Mouse (Mus musculus) cerebellum, adult 8-10 months (tissue): ENCODE data around the gene Thsd4.

Source experiments
- DNase-seq: peaks from one replicate; pipeline ENCODE4 v3.0.0; 2022

Gene Thsd4

GRCm38 (mm10) chr9:60516379-60516778 lies 5.5 kb downstream of the Thsd4 start:
- no peak for DNase-seq

DNA sequence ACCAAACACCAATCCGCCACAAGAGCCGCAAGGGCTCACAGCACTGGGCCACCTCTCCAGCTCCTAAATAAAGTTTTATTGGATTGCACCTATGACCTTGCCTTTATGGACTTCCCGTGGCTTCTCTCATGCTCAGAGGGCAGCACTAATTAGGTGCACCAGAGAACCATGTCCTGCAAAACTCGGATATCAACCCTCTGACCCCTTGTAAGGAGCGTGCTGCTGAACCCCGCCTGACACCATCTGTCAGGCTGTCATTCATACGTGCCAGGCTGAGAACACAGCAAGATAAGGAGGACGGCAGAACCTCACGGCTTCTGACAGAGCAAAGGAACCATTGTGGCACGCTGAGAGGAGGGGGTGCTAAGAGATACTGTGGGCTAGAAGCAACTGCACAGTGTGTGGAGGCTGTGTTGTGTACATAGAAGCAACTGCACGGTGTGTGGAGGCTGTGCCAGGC lies 8.5 kb downstream of the Thsd4 start:
- DNase-seq, result no peak

DNA sequence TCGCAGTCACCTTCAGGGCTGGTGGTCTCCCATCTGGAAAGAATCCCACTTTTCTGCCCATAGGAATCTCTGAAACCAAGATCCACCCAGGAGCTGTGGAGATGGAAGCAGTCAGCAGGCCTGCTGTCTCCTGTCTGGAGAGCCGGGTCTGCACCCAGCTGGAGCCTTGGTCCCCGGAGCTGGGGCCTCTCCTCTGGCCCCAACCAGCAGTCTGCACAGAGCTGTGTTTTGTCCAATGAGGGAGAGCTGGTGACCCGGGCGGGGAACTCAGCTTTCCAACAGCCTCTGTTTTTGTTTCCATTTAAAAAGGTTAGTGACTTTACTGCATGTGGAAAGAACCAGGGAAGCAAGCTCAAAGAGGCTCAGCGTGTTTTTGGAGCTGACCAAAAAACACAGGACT lies 11.0 kb downstream of the Thsd4 start:
- no peak for DNase-seq

GRCm38 (mm10) chr9:60506136-60506535 lies 15.7 kb downstream of the Thsd4 start:
- no peak for DNase-seq

GRCm38 (mm10) chr9:60504378-60505285 lies 17.2 kb downstream of the Thsd4 start:
- DNase-seq, result no peak

DNA sequence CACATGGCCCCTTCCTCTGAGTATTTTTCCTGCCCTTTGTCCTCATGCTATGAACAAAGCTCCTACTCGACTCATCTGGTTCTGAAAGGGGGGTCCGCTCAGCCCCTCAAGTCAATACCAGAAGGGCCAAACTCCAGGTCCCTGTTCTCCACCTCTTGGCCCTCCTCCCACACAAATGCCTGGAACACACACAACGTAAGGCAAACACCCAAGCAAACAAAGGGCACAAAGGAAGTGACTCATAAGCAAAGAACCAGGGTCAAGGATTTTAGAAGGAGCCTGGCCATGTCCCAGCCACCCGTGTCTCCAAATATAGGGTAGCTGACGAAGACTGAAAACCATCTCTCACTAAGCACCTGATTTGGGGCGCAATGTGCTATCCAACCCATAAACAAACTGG lies 19.6 kb downstream of the Thsd4 start:
- DNase-seq, result no peak

DNA sequence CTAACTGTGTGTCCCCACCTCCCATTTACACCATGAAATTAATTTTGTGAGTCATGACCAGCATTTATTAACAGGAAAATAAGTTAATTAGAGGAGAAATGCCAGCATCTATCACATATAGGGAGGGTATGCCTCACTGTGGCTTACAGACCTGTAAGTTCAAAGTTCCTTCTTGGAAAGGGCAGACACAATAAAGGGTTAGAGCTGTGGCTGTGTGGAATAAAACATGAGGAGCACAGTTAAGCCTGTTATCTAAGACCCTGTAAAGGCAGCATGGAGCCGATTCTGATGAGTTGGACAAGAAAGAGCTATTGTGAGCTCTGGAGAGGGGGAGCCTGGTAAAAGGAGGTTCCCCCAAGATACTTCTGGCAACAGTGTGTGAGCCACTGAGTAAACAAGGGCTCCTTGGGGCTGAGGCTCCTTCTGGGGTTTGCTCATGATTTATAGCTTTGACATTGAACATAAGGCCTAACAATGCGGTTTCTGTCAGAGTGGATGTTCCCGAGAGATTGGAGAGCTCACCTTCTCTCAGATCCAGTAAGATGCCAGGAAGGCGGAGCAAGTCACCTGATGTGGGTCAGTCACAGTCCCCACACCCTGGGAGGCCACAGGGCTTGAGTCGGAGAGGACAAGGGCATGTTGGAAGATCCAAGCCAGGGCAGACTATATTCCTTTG lies 20.2 kb downstream of the Thsd4 start:
- no peak for DNase-seq

DNA sequence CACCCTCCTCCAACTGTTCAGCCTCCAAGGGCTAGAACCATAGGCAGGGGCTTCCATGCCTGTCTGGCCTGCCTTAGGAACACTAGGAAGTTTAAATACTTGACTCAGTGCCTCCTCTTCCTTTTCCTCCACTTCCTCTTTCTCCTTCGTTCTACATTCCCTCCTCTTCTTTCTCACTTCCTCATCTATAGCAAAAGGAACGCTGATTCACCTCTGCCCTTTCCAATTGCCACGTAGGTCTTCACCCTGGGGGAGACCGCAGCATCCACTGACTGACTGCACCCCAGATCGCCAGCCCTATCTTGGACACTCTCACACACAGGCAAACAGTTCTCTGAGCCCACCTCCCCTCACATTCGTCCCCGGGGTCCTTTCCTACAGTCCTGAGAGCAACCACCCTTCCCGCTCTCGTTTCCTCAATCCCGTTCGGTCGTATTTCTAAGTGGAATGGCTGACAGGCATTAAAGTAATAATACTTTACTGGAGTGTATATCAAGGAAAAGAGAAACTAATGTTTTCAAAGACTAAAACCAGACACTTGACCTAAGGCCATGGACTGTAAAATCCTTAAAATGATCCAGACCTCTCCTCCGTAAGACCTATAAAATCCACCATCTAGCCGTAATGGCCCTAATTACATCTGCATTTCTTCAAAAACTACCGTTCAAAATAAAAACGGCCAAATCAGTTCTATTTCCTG lies 29.4 kb downstream of the Thsd4 start:
- no peak for DNase-seq

DNA sequence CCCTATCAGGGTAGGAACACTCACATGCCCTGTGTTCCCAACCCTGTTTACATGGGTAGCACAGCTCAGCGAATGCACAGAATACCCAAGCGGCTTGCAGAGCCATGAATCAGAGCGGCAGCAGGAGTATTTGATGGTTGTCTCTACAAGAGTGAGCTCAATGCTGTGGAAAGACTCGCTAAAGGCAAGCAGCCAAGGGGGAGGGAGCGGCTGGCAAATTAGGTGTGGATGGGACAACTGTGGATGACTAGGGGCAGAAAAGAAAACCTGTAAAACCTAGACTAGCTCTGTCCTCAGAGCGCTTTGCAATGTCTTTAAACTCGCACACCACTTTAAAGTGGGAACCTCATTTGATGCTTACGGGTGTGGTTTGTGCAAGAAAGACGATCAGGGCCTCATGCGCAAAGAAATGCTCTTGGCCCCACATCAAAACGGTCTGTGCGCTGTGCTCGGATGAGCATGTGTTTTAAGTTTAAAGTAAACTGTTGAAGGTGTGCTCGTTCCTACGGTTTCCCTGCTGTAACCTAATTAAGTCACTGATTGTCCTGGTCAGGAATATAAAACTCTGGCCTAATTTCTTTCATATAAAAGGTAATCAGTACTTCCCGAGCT lies 30.3 kb downstream of the Thsd4 start:
- DNase-seq, result no peak

DNA sequence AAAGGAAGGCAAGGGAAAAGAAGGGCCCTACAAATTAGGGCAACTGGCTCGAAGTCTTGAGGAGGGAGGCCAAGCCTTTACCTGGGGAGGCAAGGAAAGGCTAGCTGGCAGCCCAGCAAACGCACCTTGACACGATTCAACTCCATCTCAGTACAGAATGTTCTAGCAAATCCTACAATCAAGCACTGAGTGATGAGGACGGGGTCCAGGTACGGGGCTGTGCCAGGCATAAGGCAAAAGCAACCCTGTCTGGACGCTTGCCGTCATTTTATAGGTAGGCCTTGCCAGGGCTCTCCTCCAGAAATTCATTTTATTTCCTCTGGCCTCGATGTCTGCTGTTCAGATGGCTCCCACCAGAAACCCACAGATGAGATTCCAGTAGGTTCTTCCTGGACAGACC lies 30.8 kb downstream of the Thsd4 start:
- DNase-seq, result no peak

- DNase-seq, result no peak
These were observed 33.0 kb downstream of the Thsd4 start for GRCm38 (mm10) chr9:60488816-60489215.

GRCm38 (mm10) chr9:60482165-60482564 lies 39.7 kb downstream of the Thsd4 start:
- DNase-seq, result no peak

- no peak for DNase-seq
These were observed 41.8 kb downstream of the Thsd4 start for GRCm38 (mm10) chr9:60480052-60480451.

- no peak for DNase-seq
These were observed 43.0 kb downstream of the Thsd4 start for GRCm38 (mm10) chr9:60478806-60479205.

DNA sequence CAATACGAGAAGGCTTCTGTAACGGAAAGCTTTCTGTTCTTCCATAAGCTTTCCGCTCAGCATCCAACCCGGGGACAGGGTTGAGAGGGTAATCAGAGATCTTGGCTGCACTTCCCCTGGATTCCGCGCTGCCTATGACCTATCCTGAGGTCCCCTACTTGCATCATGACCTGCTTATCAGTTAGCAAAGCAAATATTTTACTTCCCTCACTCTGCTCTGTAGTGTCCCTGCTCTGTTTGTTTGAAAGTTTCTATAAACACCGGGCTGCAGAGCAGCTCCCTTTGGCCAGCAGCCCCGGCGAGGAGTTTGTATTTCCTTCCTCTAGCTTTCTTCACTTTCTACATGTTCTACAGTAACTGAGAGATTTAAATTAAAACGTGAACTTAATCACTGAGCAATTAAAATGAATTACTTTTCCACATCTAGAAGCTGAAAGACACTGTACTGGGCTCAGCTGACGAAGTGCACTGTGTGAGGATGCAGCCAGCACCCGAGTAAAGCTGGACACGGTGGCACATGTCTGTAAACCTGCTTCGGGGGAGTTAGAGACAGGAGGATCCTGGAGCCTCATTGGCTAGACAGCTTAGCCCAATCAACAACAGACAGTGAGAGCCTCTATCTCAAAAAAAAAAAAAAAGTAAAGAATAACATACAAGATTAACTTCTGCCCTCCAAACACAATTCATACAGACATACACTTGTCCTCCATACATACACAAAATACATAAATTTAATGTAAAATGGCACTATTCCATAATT lies 43.7 kb downstream of the Thsd4 start:
- DNase-seq, result no peak

DNA sequence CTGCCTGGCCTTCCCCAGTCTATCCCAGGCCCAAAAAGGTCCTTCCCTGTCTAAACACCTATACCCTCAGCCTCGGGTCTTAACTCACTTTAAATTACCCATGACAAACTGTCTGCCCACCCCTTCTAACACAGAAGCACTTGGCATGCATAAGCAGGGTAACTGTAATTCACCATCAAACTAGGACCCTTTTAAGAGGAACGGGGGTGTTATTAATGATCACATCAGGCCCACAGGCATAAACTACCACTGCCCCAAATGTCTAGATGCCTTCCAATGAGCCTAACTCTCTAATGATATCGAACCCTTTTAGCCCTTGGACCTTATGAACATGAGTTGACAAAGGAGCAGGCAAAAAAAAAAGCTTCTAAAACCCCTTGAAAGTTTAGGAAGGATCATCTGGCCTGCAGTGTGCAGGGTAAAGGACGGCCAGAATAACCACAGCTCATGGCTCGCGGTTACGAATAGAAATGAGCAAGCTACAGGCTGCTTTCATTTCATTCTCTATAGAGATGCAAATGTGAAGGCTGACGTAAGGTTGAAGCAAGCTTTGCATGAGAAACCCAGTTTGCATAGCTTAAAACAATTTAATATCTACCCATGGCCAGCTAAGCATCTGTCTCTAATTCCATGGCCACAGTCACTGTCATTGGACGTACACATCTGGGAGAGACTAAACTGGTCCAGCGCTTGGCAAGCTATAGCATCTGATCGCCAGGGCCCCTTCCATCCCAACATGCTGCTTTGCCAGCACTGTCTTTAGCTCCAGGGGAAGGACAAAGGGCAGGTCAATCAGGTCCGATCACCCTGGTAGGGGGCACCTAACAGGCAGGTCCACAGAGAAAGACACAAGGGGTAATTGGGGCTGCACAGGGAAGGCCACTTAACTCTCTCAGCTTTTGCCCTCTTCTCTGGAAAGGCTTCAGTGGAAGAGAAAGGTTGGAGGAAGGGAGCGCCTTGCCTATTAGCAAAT lies 61.5 kb downstream of the Thsd4 start:
- no peak for DNase-seq

DNA sequence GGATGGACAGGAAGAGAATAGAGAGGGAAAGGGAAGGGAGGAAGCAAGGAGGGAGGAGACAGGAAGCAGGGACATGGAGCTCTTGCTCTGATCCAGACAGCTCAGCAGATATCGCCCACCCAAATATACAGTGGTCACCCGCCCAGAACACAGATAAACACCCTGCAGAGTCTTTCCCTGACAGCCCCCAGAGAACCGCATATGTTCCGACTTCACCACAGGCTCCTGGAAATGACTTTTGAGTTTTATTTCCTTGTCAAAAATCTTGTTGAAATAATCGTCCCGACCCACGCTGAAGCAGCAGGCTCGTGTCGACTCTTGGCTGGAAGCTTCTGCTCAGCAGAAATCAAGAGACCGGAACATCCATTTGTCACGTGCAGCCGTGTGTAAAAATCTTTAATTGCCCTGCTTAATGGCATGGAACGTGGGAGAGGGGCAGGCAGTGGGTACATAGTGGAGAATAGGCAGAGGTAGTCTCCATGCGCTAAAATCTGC lies 63.3 kb downstream of the Thsd4 start:
- DNase-seq, result no peak

GRCm38 (mm10) chr9:60457359-60458210 lies 64.3 kb downstream of the Thsd4 start:
- DNase-seq, result peak; percentile 9

DNA sequence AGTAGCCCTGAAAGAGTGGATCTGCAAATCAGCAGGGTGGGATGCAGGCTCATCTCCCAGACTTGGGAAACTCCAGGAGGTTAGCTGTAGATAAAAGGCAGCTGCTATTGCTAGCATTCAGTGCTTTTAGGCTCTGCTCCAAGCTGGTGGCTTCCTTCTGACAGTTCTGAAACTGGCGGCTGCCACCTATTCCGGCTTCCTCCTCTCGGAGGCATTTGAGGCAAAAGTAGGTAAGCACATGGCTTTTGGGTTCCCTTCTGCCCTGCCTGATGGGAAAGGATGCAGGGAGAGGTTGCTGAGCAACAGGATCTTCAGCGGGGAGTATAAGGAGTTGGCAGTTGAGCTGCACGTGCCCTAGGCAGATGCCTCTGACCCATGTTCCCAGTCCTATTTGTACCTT lies 65.2 kb downstream of the Thsd4 start:
- DNase-seq, result peak; percentile 10
